Mouse (Mus musculus): ENCODE data around the gene 4932411N23Rik. TPM values are rescaled to one million over a fixed set of nuclear protein-coding genes. Genes with fewer than 3 reads are reported as not detected.

Gene 4932411N23Rik
- total RNA-seq (2023): not detected

GRCm38 (mm10) chrX:126815768-126816167, at the start of gene 4932411N23Rik:
4932411N23Rik (minus strand) TSS chrX:126815868.

Other genes starting within 250 kb of the 4932411N23Rik start
- gene Gm382, start 224.1 kb upstream of the 4932411N23Rik start, total RNA-seq (2023): not detected